Mouse (Mus musculus): ENCODE results near the gene Rps5. TPM values are rescaled to one million over a fixed set of nuclear protein-coding genes. Genes with fewer than 3 reads are reported as not detected.
"Not testable (repeated sequence)": the region's sequence is repeated elsewhere in the genome, so short reads cannot be mapped to it uniquely, and the experiment has no call there.

The Rps5 gene
- total RNA-seq, 4 experiments from 2014 or later: 635 to 741 (median 657) TPM

DNA sequence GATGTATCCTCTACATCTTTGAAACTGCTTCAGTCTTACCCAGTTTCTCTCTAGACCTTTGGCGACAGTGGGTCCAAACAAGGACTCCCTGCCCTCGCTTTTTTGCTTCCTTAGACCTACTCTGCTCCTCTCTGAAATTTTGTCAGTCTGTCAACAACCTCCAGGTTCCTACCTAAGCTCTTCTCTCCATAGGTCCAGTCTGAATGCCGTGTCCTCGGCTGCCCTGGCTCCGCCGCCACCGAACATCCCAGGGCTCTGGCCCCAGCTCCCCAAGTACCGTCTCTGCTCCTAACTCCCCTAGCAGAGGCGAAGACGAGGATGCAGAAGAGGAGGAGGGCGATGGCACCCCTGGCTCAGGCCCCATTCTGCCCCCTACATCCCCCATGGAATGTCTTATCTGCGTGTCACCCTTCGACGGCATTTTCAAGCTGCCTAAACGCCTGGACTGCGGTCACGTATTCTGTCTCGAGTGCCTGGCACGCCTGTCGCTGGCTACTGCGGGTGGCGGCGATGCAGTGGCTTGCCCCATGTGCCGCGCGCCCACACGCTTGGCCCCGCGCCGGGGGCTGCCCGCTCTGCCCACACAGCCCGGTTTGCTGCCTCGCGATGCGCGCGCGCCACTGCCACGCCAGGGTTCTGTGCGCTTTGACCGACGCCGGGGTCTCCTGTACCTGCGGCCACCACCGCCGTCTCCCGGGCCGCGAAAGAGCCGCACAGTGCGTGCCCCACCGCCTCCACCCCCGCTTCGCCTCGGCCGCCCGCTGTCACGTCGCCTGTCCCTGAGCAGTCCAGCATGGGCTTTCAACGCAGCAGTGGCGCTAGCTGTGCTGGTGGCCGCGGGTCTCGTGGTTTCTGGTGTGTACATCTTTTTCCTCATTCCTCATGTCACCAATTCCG is 5.9 kb downstream of the Rps5 start:
- no peak for DNase-seq (ENCODE audit: low spot score in 2 of 2)

DNA sequence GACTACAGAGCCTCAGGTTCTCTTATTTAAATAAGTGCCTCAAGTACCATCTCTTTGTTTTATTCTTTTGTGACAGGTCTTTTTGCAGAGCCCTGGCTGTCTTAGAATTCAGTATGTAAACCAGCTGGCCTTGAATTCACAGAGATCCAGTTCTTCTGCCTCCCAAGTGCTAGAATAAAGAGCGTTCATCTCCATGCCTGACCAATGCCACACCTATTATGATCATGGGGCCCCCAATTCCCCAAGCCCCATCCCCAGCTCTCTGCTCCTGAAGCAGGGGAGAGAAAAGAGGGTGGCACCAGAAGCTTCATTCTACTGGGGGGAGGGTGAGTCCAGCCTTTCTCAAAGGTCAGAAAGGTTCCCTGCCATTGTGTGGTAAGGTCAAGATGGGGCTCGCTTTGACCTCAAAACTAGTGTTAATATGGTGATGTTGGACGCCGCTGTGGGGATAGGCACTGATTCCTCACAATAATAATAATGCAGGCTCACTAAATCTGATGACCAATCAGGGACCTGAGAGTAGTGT is 11.6 kb downstream of the Rps5 start:
- DNase-seq (ENCODE audit: low spot score in 2 of 2): no peak

DNA sequence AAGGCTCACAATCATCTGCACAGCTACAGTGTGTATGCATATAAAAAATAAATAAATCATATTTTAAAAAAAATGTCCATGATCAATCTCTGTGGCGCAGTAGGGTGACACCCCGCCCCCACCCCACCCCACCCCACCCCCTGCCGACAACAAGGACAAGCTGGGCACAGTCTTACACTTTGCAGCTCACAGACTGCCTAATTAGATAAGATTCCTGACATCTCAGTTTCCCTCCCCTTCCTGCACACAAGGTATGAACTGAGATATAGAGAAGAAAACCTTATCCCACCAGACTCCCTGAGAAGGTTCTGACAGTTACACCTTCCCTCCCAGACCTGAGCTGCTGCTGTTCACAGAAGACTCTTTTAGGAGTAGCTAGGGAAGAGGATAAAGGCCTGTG is 12.7 kb downstream of the Rps5 start:
- DNase-seq (ENCODE audit: low spot score in 2 of 2): no peak

DNA sequence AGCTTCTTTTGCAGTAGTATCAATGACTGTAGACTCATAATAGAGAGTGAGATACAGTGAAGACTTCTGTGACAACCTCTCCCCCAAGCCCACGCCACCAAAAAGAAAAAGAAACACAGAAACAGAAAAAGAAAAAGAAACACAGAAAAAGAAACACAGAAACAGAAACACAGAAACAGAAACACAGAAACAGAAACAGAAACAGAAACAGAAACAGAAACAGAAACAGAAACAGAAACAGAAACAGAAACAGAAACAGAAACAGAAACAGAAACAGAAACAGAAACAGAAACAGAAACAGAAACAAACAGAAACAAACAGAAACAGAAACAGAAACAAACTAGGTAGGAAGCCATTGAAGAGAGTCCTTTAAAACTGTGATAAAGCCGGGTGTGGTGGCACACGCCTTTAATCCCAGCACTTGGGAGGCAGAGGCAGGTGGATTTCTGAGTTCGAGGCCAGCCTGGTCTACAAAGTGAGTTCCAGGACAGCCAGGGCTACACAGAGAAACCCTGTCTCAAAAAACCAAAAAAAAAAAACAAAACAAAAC is 15.2 kb downstream of the Rps5 start:
- not testable (repeated sequence) for DNase-seq (ENCODE audit: low spot score in 2 of 2)

- DNase-seq (ENCODE audit: low spot score in 2 of 2): no peak
Measured at GRCm38 (mm10) chr7:12940599-12940998, 18.5 kb downstream of the Rps5 start.

- no peak for DNase-seq (ENCODE audit: low spot score in 2 of 2)
Measured at GRCm38 (mm10) chr7:12943488-12943887, 21.4 kb downstream of the Rps5 start.

- DNase-seq (ENCODE audit: low spot score in 2 of 2): peak; percentile 82 to 86
Measured at GRCm38 (mm10) chr7:12949032-12949871, 27.2 kb downstream of the Rps5 start.

- no peak for DNase-seq (ENCODE audit: low spot score in 2 of 2)
Measured at GRCm38 (mm10) chr7:12949872-12950229, 27.8 kb downstream of the Rps5 start.

- DNase-seq (ENCODE audit: low spot score in 2 of 2): no peak
Measured at GRCm38 (mm10) chr7:12954896-12955295, 32.8 kb downstream of the Rps5 start.

DNA sequence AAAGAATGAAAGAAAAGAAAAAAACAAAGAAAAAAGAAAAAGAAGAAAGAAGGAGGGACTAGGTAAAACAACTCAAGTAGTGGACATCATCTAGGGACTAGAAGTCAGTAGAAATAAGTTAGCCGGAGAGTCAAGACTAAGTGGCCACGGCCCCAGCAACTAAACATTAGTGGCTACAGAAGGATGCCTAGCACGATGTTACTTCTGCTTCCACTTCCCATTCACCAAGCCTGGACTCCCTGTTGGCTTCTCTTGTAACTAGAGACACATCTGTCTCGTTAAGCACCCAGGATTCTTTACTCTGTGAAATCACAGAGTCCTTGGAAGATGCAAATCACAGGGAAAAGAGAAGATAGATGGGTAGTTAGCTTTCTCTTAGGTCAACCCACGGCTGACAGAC is 35.4 kb downstream of the Rps5 start:
- no peak for DNase-seq (ENCODE audit: low spot score in 2 of 2)

GRCm38 (mm10) chr7:12958948-12959347 is 36.9 kb downstream of the Rps5 start:
- no peak for DNase-seq (ENCODE audit: low spot score in 2 of 2)

DNA sequence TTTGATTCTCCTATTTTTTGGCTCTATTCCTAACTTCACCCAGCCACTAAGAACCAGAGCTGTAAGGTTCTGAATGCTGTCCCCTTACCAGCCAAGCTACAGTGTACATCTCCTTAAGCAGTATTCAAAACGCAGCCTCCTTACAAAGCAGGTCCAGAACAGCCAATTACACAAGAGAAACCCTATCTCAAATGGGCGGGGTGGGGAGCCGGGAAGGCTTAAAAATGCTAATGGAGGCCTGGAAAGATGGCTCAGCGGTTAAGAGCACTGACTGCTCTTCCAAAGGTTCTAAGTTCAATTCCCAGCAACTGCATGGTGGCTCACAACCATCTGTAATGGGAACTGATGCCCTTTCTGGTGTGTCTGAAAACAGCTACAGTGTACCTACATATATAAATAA is 37.6 kb downstream of the Rps5 start:
- no peak for DNase-seq (ENCODE audit: low spot score in 2 of 2)

GRCm38 (mm10) chr7:12961511-12962141 is 39.5 kb downstream of the Rps5 start:
- peak in 1 of 2 experiments; percentile 12 for DNase-seq (ENCODE audit: low spot score in 2 of 2)

DNA sequence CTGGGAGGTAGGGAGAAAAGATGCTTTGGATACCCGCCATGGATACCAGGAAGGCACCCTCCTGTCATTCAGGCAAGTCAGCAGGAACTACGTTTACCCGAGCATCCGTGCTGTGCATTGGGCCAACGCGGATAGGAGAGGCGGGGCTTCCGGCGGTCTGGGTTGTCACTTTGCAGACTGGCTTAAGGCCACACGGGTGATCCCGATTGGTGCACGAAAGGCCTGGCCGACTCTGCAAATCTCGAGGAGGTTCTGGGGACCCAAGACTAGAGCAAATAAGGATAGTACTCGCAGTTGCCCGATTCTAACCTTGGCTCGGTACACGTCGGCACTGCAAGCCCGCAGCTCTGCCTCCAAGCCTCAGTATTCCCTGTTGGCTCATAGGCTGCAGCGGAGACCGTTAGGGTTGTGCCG is 43.6 kb downstream of the Rps5 start, which contains the start of gene Zfp324:
TSS of gene Zfp324 (plus strand) at position 161 of the 414 bp plus-strand sequence.
- peak; percentile 82 to 89 for DNase-seq (ENCODE audit: low spot score in 2 of 2)

- DNase-seq (ENCODE audit: low spot score in 2 of 2): peak; percentile 19 to 20
Measured at GRCm38 (mm10) chr7:12966104-12966845, 44.2 kb downstream of the Rps5 start.

GRCm38 (mm10) chr7:12970906-12971305 is 48.8 kb downstream of the Rps5 start:
- no peak for DNase-seq (ENCODE audit: low spot score in 2 of 2)

Data from gastrocnemius, adult 8-10 months (tissue).